Mouse (Mus musculus) adrenal gland, adult 8-10 months (tissue): ENCODE measurements around the gene Dhx57. TPM values are rescaled to one million over a fixed set of nuclear protein-coding genes. Genes with fewer than 3 reads are reported as not detected.

Source experiments
- total RNA-seq, 4 experiments: library from RNA; stranded (reverse); gene quantifications; 2 replicates each; pipeline ENCODE4 v1.2.4; 2022

Dhx57 gene
- total RNA-seq, 4 experiments from 2014 or later, result 11.8 to 22.0 (median 16.8) TPM

Other genes starting within 250 kb of the Dhx57 start
- 10 to 100 TPM; 47.6 to 53.1 (median 50.6) TPM for gene Hnrnpll, start 228.1 kb downstream of the Dhx57 start, total RNA-seq
- gene Galm, start 163.0 kb downstream of the Dhx57 start, total RNA-seq, result 10 to 100 TPM; 12.7 to 18.1 (median 14.4) TPM
- gene Srsf7, start 83.2 kb downstream of the Dhx57 start, total RNA-seq, result 100 to 1,000 TPM in 3 of 4 experiments, 10 to 100 TPM in 1; 96.8 to 150 (median 119) TPM
- under 1 TPM in 2 of 4 experiments, not detected in 2; 0.09 to 0.11 TPM for gene Ttc39d, start 83.0 kb downstream of the Dhx57 start, total RNA-seq
- gene Gemin6, start 66.0 kb downstream of the Dhx57 start, total RNA-seq, result 10 to 100 TPM in 1 of 4 experiments, 1 to 10 TPM in 3; 6.9 to 10.9 (median 9.2) TPM
- 10 to 100 TPM; 15.5 to 27.5 (median 19.9) TPM for gene Morn2, start 273 bp downstream of the Dhx57 start, total RNA-seq
- 1 to 10 TPM in 3 of 4 experiments, under 1 TPM in 1; 0.78 to 2.8 (median 1.3) TPM for gene Arhgef33, start 16.9 kb upstream of the Dhx57 start, total RNA-seq
- 1 to 10 TPM in 2 of 4 experiments, not detected in 2; 2.3 to 2.8 TPM for gene Gm10190, start 83.1 kb upstream of the Dhx57 start, total RNA-seq
- 10 to 100 TPM; 27.2 to 34.2 (median 32.0) TPM for gene Sos1, start 190.0 kb upstream of the Dhx57 start, total RNA-seq